Mouse (Mus musculus) erythroblast, embryonic 14.5 days (primary cell): ENCODE results near the gene Ripk1.

Experiments
- GATA1 ChIP-seq: IDR thresholded peaks from 2 replicates; pipeline ENCODE4 v1.6.1; 2012; ENCODE audit warnings: low read length, inconsistent platforms, mixed read lengths
- TAL1 ChIP-seq: IDR thresholded peaks from 3 replicates; pipeline ENCODE4 v1.6.1; 2012; ENCODE audit warnings: low read length, inconsistent platforms, mixed read lengths

GRCm38 (mm10) chr13:33966025-33966412, 36.1 kb upstream of the Ripk1 start:
- TF ChIP-seq TAL1 (no peak), GATA1 (no peak)
